Mouse (Mus musculus): Measurements from ENCODE around the gene Mesd. TPM values are rescaled to one million over a fixed set of nuclear protein-coding genes. Genes with fewer than 3 reads are reported as not detected.

Gene Mesd
- polyA plus RNA-seq, 1 experiment, result 32.0 TPM

GRCm38 (mm10) chr7:83852381-83853380 is 31.6 kb upstream of the Mesd start:
- 55% methylated on average over 5 of the region's 5 CpGs for WGBS
- no peak overlapping the region for H3K27ac ChIP-seq (ENCODE audit: control insufficient read depth, insufficient read depth, low read depth, low read length, poor library complexity)

GRCm38 (mm10) chr7:83855203-83855602 is 29.1 kb upstream of the Mesd start:
- TF ChIP-seq CTCF (IDR thresholded peaks at IDR 0.05; ENCODE audit: control insufficient read depth, insufficient read depth, low read length), result no peak
- no peak for TF ChIP-seq POLR2A (IDR thresholded peaks at IDR 0.05; ENCODE audit: borderline replicate concordance, control insufficient read depth, low read depth, low read length)
- no peak overlapping the region for H3K27ac ChIP-seq (ENCODE audit: control insufficient read depth, insufficient read depth, low read depth, low read length, poor library complexity)
- H3K4me3 ChIP-seq (replicated peaks; ENCODE audit: control insufficient read depth, low read depth, low read length), result no peak overlapping the region
- H3K4me1 ChIP-seq (ENCODE audit: control insufficient read depth, insufficient read depth, low read length), result no peaks in the 10 kb centered on the region; the same call in 1 of the 2 replicates
- WGBS, result 87% methylated on average over 1 of the region's 1 CpGs

More at GRCm38 (mm10) chr7:83852381-83853380, 31.6 kb upstream of the Mesd start:
- TF ChIP-seq POLR2A (IDR thresholded peaks at IDR 0.05; ENCODE audit: borderline replicate concordance, control insufficient read depth, low read depth, low read length), result no peak
- no peak for TF ChIP-seq CTCF (IDR thresholded peaks at IDR 0.05; ENCODE audit: control insufficient read depth, insufficient read depth, low read length)
- H3K4me3 ChIP-seq (replicated peaks; ENCODE audit: control insufficient read depth, low read depth, low read length), result no peak overlapping the region
- no peaks in the 10 kb centered on the region; the same call in 1 of the 2 replicates for H3K4me1 ChIP-seq (ENCODE audit: control insufficient read depth, insufficient read depth, low read length)

GRCm38 (mm10) chr7:83856353-83857207 is 27.7 kb upstream of the Mesd start:
- WGBS, result 73% methylated on average over 9 of the region's 9 CpGs
- no peaks in the 10 kb centered on the region; the same call in 1 of the 2 replicates for H3K4me1 ChIP-seq (ENCODE audit: control insufficient read depth, insufficient read depth, low read length)
- TF ChIP-seq POLR2A (IDR thresholded peaks at IDR 0.05; ENCODE audit: borderline replicate concordance, control insufficient read depth, low read depth, low read length) (no peak), CTCF (IDR thresholded peaks at IDR 0.05; ENCODE audit: control insufficient read depth, insufficient read depth, low read length) (no peak)
- H3K27ac ChIP-seq (ENCODE audit: control insufficient read depth, insufficient read depth, low read depth, low read length, poor library complexity), result no peak overlapping the region
- H3K4me3 ChIP-seq (replicated peaks; ENCODE audit: control insufficient read depth, low read depth, low read length), result no peak overlapping the region

DNA sequence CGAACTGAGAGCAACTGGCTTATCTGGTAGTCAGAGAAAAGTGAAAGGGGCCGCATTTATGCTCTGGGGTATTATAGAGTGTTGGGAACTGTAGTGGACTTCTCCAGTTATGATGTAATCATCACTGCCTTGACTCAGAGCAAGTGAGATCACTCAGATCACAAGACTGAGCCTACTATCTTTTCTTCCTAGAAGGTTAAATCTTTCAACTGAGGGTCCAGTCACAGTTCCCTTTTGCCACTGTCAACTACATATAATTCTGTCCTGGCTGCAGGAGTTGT is 27.1 kb upstream of the Mesd start:
- no peak for TF ChIP-seq POLR2A (IDR thresholded peaks at IDR 0.05; ENCODE audit: borderline replicate concordance, control insufficient read depth, low read depth, low read length)
- no peak for TF ChIP-seq CTCF (IDR thresholded peaks at IDR 0.05; ENCODE audit: control insufficient read depth, insufficient read depth, low read length)
- no peak overlapping the region for H3K27ac ChIP-seq (ENCODE audit: control insufficient read depth, insufficient read depth, low read depth, low read length, poor library complexity)
- WGBS, result 85% methylated on average over 2 of the region's 2 CpGs
- H3K4me3 ChIP-seq (replicated peaks; ENCODE audit: control insufficient read depth, low read depth, low read length), result no peak overlapping the region
- no peaks in the 10 kb centered on the region; the same call in 1 of the 2 replicates for H3K4me1 ChIP-seq (ENCODE audit: control insufficient read depth, insufficient read depth, low read length)

DNA sequence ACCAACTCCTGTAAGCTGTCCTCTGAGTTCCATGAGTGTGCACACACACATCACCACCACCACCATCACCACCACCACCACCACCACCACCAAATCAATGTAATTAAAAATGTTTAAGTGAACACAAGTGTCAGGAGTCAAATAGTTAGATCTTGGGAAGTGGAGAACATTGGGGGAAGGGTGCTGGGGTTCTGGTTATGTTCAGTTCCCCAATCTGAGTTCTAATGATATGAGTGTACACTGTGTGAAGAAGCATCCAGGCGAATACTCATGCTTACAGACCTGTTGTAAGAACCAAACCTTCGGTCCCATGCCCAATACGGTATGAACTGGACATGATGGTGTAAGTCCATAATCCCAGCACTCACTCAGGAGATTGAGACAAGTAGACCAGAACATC is 26.3 kb upstream of the Mesd start:
- TF ChIP-seq POLR2A (IDR thresholded peaks at IDR 0.05; ENCODE audit: borderline replicate concordance, control insufficient read depth, low read depth, low read length), result no peak
- H3K27ac ChIP-seq (ENCODE audit: control insufficient read depth, insufficient read depth, low read depth, low read length, poor library complexity), result no peak overlapping the region
- no peak overlapping the region for H3K4me3 ChIP-seq (replicated peaks; ENCODE audit: control insufficient read depth, low read depth, low read length)
- no peaks in the 10 kb centered on the region; the same call in 1 of the 2 replicates for H3K4me1 ChIP-seq (ENCODE audit: control insufficient read depth, insufficient read depth, low read length)
- 81% methylated on average over 3 of the region's 3 CpGs for WGBS

- Histone ChIP-seq H3K27ac (ENCODE audit: control insufficient read depth, insufficient read depth, low read depth, low read length, poor library complexity) (no peak overlapping the region), H3K4me3 (replicated peaks; ENCODE audit: control insufficient read depth, low read depth, low read length) (no peak overlapping the region), H3K4me1 (ENCODE audit: control insufficient read depth, insufficient read depth, low read length) (no peaks in the 10 kb centered on the region; the same call in 1 of the 2 replicates)
- TF ChIP-seq CTCF (IDR thresholded peaks at IDR 0.05; ENCODE audit: control insufficient read depth, insufficient read depth, low read length) (no peak), POLR2A (IDR thresholded peaks at IDR 0.05; ENCODE audit: borderline replicate concordance, control insufficient read depth, low read depth, low read length) (no peak)
- 67% methylated on average over 4 of the region's 4 CpGs for WGBS
Observed at GRCm38 (mm10) chr7:83859378-83860083, 24.7 kb upstream of the Mesd start.

DNA sequence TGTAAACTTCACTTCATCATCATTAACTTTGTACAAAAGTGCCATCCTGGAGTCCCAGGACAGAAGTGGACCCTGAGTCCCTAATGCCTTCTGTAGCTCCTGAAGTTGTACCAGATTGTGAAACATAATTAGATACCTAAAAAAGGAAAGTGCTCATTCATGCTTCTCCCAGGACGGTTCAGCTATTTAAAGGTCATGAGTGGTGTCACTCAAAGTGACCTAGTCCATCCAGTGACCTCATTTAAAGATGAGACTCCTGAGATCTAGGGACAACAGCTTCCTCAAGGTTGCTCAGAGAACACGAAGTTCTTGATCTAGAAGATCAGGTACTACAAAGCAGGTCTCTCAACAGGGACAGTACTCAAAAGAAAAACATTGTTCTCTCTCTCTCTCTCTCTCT is 20.7 kb upstream of the Mesd start:
- no peak overlapping the region for H3K4me3 ChIP-seq (replicated peaks; ENCODE audit: control insufficient read depth, low read depth, low read length)
- TF ChIP-seq CTCF (IDR thresholded peaks at IDR 0.05; ENCODE audit: control insufficient read depth, insufficient read depth, low read length) (no peak), POLR2A (IDR thresholded peaks at IDR 0.05; ENCODE audit: borderline replicate concordance, control insufficient read depth, low read depth, low read length) (no peak)
- WGBS, result 40% methylated on average over 2 of the region's 2 CpGs
- no peak overlapping the region for H3K27ac ChIP-seq (ENCODE audit: control insufficient read depth, insufficient read depth, low read depth, low read length, poor library complexity)
- no peaks in the 10 kb centered on the region; the same call in 1 of the 2 replicates for H3K4me1 ChIP-seq (ENCODE audit: control insufficient read depth, insufficient read depth, low read length)
